Mouse (Mus musculus): ENCODE measurements around the gene Krt87.

DNA sequence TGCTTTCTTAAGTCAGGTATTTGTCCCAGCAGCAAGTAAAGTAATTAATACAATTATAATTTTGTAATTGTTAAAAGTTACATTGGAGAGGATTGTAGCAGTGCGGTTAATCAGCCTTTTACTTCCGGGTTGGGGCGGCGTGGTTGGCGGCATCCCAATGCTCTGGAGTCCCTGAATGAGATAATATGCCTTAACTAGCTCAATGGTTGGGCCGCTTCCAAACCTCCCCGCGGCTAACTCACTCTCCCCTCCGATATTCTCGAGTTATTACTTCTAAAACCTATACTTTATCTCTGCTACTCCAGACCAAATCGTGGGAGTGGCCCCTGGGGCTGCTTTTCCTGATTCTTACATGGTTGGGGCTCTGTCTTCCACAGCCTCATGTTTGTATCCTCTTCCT, 8.0 kb upstream of the Krt87 start:
- no peak for TF ChIP-seq CTCF (IDR thresholded peaks at IDR 0.05; ENCODE audit: low read depth)
- TF ChIP-seq EP300 (IDR thresholded peaks at IDR 0.05; ENCODE audit: low read depth), result no peak
